Mouse (Mus musculus): Measurements from ENCODE around the gene Dohh. TPM values are rescaled to one million over a fixed set of nuclear protein-coding genes. Genes with fewer than 3 reads are reported as not detected.
A peak's percentile ranks its signal among the peaks of the same experiment; 100 is the strongest.

The Dohh gene
- polyA plus RNA-seq, 1 experiment from 2014 or later: 79.8 TPM

DNA sequence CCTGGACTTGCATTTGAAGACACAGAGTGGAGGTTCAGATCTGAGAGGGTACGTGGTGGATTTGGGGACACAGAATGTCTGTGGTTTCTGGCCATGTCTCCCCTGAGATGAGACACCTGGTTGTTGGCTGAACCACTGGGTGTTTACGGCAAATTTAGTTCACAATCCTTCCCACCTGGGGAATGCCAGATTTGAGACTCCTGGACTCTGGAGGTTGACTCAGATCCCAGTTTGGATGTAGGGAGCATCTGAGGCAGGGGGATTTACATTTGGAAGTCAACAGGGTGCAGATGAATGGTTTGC is 6.9 kb upstream of the Dohh start:
- no peak for ATAC-seq (ENCODE audit: insufficient number of reproducible peaks, low FRiP score, low TSS enrichment, low read depth)
- H3K4me3 ChIP-seq: peak overlapping the region; percentile 82
- peak overlapping the region; percentile 83 for H3K9ac ChIP-seq
- H3K4me1 ChIP-seq: peaks cover 26% of the 10 kb centered on the region
- peaks cover 31% of the 10 kb centered on the region for H3K36me3 ChIP-seq
- no peaks in the 10 kb centered on the region for H3K9me3 ChIP-seq
- no peaks in the 10 kb centered on the region for H3K27me3 ChIP-seq
- peak overlapping the region; percentile 60 for H3K4me2 ChIP-seq
- 51% methylated on average over 2 of the region's 2 CpGs for WGBS
- peak overlapping the region; percentile 54; the same call in 1 of the 2 replicates for H3K27ac ChIP-seq

DNA sequence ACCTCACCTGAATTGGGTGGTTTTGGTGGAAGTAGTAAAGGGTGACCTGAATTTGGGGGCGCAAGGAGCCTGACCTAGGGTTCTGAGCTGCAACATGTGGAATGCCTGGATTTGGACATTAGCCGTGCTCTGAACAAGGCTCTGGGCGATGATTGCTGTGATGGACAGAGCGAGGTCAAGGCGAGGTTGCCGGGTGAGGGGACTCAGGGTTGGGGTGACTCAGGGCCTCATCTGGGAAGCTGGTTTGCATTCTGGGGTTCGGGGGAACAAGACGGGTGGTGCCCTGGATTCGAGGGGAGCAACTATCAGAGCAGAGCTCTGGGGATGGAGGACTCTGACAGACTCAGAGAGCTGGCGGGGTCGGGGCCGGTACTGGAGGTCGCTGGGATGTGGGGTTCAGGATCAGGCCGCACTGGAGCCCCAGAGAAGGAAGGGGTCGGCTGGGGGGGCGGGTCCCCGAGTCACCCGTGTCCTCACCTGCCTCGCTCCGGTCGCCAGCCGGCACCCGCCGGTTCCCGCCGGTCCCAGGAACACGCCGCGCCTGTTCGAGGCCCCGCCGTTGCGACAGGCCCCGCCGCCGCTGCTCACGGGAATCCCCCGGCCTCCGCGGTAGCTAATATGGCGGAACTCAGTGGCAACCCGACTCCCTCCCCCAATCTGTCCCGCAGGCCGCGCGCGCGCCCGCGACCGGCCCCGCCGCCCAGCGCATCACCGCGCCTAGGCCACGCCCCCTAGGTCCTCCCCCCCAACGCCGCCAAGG is 6.3 kb upstream of the Dohh start, which contains the start of gene Fzr1:
Fzr1 (minus strand) TSS at position 724 of the 760 bp plus-strand sequence.
- no peaks in the 10 kb centered on the region for H3K9me3 ChIP-seq
- no peaks in the 10 kb centered on the region for H3K27me3 ChIP-seq
- H3K36me3 ChIP-seq: peaks cover 25% of the 10 kb centered on the region
- peaks cover 24% of the 10 kb centered on the region for H3K4me1 ChIP-seq
- under 1% methylated on average over 50 of the region's 59 CpGs for WGBS
- H3K27ac ChIP-seq: peak within 1 kb of the TSS; percentile 83
- H3K4me2 ChIP-seq: peak within 1 kb of the TSS; percentile 60
- ATAC-seq (ENCODE audit: insufficient number of reproducible peaks, low FRiP score, low TSS enrichment, low read depth): peak; percentile 16
- H3K9ac ChIP-seq: peak within 1 kb of the TSS; percentile 83
- peak within 1 kb of the TSS; percentile 82 for H3K4me3 ChIP-seq

DNA sequence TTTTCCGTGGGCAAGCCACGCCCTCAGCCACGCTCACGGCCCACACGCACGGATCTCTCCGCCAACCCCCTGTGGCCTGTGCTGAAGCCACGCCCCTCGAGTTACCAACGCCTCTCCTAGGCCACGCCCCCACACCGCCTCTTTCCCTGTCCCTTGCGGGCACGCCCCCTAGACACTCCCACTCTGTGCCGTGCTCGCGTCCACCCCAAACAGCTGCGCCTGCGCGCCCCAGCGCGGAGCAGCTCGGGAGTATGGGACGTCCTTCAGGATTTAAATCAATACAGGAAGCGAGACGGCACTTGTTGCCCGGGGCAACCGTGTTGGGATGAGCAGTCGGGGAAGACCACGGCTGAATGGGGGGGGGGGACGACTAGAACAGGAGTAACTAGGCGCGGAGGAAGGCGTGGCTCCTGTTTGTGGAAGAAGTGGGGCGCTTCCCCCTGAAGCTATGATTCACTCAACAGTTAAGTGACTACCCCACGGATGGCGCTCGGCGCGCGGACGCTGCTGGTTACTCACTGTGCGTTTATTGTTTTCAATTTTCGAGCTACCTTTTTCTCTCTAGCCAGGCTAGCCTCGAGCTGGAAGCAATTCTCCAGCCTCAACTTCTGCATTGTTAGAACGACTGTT is 5.6 kb upstream of the Dohh start:
- Histone ChIP-seq H3K27me3 (no peaks in the 10 kb centered on the region), H3K27ac (peak overlapping the region; percentile 83), H3K4me1 (peaks cover 19% of the 10 kb centered on the region), H3K4me3 (peak overlapping the region; percentile 82), H3K36me3 (peaks cover 18% of the 10 kb centered on the region), H3K4me2 (peak overlapping the region; percentile 60), H3K9me3 (no peaks in the 10 kb centered on the region), H3K9ac (peak overlapping the region; percentile 83)
- under 1% methylated on average over 46 of the region's 46 CpGs for WGBS
- ATAC-seq (ENCODE audit: insufficient number of reproducible peaks, low FRiP score, low TSS enrichment, low read depth): peak; percentile 98

DNA sequence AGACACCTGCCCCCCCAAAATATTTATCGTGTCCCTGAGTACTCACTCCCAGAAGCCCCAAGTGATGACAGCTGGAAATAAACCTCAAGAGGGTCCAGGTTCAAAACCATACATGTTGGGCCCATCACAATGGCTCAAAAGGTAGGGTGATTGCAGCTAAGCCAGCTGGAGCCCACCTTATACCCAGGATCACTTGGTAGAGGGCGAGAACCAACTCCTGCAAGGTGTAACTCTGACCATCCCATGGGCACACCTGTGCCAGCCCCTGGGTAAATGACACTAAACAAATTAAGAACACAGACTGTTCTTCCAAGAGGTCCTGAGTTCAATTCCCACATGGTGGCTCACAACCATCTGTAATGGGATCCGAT is 5.1 kb upstream of the Dohh start:
- H3K27me3 ChIP-seq: no peaks in the 10 kb centered on the region
- no peaks in the 10 kb centered on the region for H3K9me3 ChIP-seq
- H3K9ac ChIP-seq: peak overlapping the region; percentile 26; the same call in 1 of the 2 replicates
- 54% methylated on average over 3 of the region's 3 CpGs for WGBS
- H3K4me1 ChIP-seq: peaks cover 19% of the 10 kb centered on the region
- H3K27ac ChIP-seq: peak overlapping the region; percentile 83
- peak overlapping the region; percentile 60 for H3K4me2 ChIP-seq
- H3K4me3 ChIP-seq: peak overlapping the region; percentile 82
- no peak for ATAC-seq (ENCODE audit: insufficient number of reproducible peaks, low FRiP score, low TSS enrichment, low read depth)
- peaks cover 13% of the 10 kb centered on the region for H3K36me3 ChIP-seq

DNA sequence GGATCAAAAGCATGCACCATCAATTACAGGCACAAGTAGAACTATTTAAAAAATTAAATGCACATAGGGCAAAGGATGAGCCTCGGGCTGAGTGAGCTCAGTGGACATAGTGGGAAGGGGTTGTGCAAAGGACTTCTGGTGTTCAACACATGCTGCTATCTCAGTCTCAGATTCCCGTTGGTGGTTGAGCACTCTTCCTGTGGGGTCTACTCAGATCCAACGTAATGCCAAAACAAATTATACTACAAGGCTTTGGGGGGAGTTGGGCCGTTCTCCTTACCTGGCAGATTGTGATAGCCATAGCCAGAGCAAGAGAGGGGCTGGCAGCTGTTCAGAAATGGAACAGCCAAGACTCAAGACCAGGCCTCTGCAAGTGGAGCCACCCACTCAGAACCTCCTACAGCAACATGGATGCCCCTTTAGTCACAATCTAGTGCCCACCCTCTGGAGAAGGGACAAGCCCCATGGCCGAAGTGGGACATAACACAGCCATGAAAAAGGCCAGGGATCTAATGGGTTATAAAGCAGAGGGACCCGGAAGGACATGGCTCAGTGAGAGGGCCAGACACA is 4.3 kb upstream of the Dohh start:
- Histone ChIP-seq H3K4me1 (peaks cover 21% of the 10 kb centered on the region), H3K36me3 (peaks cover 10% of the 10 kb centered on the region; the same call in 1 of the 2 replicates), H3K4me3 (no peak overlapping the region), H3K27ac (no peak overlapping the region), H3K9ac (no peak overlapping the region), H3K9me3 (no peaks in the 10 kb centered on the region), H3K27me3 (no peaks in the 10 kb centered on the region), H3K4me2 (no peak overlapping the region)
- ATAC-seq (ENCODE audit: insufficient number of reproducible peaks, low FRiP score, low TSS enrichment, low read depth): no peak
- WGBS: 84% methylated on average over 6 of the region's 6 CpGs

DNA sequence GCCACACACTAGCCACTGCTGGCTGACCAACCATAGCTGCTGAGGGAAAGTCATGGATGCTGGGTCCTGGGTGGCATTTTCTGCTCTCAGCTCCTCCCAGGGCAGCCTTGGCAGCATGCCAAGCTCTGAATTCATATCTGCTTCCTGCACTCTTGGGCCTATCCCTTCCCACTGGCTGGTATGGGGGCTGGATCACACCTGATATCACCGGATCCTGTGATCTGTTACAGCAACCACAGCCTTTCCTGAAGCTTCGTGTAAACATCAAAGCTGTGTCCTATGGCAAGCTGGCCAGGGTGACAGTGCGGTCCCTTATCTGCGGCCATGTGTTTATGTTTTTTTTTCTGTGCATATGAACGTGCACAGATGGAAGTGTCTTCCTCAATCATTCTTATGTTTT is 2.2 kb upstream of the Dohh start:
- no peaks in the 10 kb centered on the region for H3K27me3 ChIP-seq
- peaks cover 14% of the 10 kb centered on the region for H3K36me3 ChIP-seq
- no peak overlapping the region for H3K4me2 ChIP-seq
- no peak for ATAC-seq (ENCODE audit: insufficient number of reproducible peaks, low FRiP score, low TSS enrichment, low read depth)
- H3K4me1 ChIP-seq: peaks cover 28% of the 10 kb centered on the region
- H3K27ac ChIP-seq: no peak overlapping the region
- WGBS: 78% methylated on average over 5 of the region's 5 CpGs
- no peak overlapping the region for H3K4me3 ChIP-seq
- no peaks in the 10 kb centered on the region for H3K9me3 ChIP-seq
- no peak overlapping the region for H3K9ac ChIP-seq

DNA sequence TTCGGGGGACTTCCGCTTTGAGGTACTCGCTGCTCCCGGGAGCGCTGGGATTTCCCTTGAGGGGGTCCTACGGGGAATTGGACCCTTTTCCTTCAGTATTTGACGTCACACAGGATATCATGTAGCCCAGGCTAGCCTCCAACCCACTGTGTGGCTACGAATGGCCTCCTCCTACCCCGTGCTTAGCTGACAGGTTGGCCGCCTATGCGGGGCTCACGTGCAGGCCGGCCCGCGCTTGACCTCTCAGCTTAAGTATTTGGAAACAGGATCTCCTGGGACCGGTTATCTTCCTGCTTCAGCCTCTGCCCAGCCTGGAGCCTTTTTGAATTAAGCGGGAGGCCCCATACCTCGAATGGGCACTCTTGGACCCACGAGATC is 366 bp downstream of the Dohh start:
- WGBS: under 1% methylated on average over 19 of the region's 19 CpGs
- H3K4me1 ChIP-seq: peaks cover 21% of the 10 kb centered on the region
- H3K36me3 ChIP-seq: peaks cover 37% of the 10 kb centered on the region
- ATAC-seq (ENCODE audit: insufficient number of reproducible peaks, low FRiP score, low TSS enrichment, low read depth): no peak
- H3K4me2 ChIP-seq: peak overlapping the region; percentile 63
- H3K27ac ChIP-seq: peak overlapping the region; percentile 87
- H3K4me3 ChIP-seq: peak overlapping the region; percentile 76
- no peaks in the 10 kb centered on the region for H3K9me3 ChIP-seq
- H3K9ac ChIP-seq: peak overlapping the region; percentile 77
- H3K27me3 ChIP-seq: no peaks in the 10 kb centered on the region

DNA sequence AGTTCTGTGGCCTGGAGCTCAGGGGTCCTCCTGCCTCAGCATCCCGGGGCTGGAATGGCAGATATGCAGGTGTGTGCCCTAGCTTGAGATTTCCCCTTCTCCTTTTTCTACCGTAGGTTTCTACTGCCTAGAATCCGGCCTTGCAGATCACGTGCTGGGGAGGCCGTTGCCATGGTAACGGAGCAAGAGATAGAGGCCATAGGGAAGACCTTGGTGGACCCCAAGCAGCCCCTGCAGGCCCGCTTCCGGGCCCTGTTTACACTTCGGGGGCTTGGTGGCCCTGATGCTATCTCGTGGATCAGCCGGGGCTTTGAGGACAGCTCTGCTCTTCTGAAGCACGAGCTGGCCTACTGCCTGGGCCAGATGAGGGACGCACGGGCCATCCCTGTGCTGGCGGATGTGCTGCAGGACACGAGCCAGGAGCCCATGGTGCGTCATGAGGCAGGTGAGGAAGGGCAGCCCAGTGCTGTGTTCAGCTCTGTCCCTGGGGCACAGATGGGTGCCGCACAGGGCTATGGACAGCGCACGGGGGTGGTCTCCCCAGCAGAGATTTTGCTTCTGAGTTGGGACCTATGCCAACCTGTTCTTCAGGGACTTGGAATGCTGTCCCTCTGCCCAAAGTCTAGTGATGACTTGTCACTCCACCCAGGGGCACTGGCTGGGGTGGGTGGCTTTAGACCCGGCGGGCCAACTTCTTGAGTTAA is 1.5 kb downstream of the Dohh start:
- H3K9ac ChIP-seq: no peak overlapping the region
- 86% methylated on average over 22 of the region's 22 CpGs for WGBS
- H3K27ac ChIP-seq: no peak overlapping the region
- H3K36me3 ChIP-seq: peaks cover 37% of the 10 kb centered on the region
- peak overlapping the region; percentile 76 for H3K4me3 ChIP-seq
- H3K27me3 ChIP-seq: no peaks in the 10 kb centered on the region
- ATAC-seq (ENCODE audit: insufficient number of reproducible peaks, low FRiP score, low TSS enrichment, low read depth): no peak
- H3K9me3 ChIP-seq: no peaks in the 10 kb centered on the region
- peaks cover 25% of the 10 kb centered on the region for H3K4me1 ChIP-seq
- peak overlapping the region; percentile 63 for H3K4me2 ChIP-seq

DNA sequence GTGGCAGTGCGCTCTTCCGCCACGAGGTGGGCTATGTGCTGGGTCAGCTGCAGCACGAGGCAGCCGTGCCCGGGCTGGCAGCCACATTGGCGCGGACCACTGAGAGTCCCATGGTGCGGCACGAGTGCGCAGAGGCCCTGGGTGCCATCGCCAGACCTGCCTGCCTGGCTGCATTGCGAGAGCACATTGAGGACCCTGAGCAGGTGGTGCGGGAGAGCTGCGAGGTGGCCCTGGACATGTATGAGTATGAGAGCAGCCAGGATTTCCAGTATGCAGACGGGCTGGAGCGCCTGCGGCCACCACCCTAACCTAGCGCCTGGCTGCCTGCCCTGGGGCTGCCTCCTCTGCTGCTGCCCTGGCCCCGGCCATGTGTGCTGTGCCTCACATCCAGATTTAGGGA is 3.5 kb downstream of the Dohh start:
- Histone ChIP-seq H3K4me2 (no peak overlapping the region), H3K9ac (no peak overlapping the region), H3K4me3 (no peak overlapping the region), H3K9me3 (no peaks in the 10 kb centered on the region), H3K4me1 (peaks cover 27% of the 10 kb centered on the region), H3K27ac (no peak overlapping the region), H3K36me3 (peaks cover 44% of the 10 kb centered on the region), H3K27me3 (no peaks in the 10 kb centered on the region)
- 92% methylated on average over 20 of the region's 20 CpGs for WGBS
- ATAC-seq (ENCODE audit: insufficient number of reproducible peaks, low FRiP score, low TSS enrichment, low read depth): no peak

DNA sequence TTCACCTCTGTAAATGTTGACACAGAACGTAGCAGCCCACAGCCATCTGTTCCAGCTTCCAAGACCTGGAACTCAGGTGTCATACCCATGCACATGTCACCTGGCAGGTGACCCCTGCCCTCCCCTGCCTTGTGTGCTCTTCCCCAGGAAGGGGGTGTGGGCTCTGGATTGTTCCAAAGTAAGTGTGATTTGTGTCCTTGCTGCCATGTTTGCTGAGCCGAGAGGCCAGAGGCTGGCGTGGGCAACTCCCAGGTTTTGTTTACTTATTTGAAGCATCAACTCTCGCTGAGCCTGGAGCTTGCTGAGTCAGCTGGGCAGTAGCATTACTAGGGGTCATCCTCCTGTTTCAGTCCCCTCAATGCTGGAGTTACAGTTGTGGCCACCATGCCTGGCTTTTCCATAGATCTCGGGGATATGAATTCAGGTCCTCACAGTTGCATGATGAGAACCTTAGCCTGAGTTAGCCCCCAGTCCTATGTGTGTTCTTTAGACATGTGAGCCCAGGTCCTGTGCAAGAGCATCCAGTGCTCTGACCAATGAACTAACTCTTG is 4.4 kb downstream of the Dohh start, which contains the start of gene Gm48552:
Gm48552 (plus strand) TSS at position 501 of the 551 bp plus-strand sequence.
- WGBS: 87% methylated on average over 5 of the region's 5 CpGs

DNA sequence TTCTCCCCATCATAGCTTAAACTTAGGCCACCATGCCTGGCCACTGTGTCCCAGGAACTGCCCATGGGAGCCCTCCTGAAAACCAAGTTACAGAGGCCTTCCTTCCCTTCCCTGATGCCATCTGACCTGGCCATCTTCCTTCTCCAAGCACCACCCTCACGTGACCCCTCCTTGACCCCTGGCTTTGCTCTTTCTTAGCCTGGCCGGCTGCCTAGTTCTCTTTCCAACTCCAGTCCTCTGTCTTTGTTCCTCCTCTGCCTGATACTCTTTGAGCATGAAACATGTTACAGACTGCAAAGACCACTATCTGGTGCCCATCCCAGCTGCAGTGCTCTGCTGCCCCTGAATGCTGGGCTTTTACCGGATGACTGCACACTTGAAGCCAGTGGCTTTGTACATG is 5.1 kb downstream of the Dohh start:
- H3K9me3 ChIP-seq: no peaks in the 10 kb centered on the region
- H3K36me3 ChIP-seq: peaks cover 44% of the 10 kb centered on the region
- ATAC-seq (ENCODE audit: insufficient number of reproducible peaks, low FRiP score, low TSS enrichment, low read depth): no peak
- no peaks in the 10 kb centered on the region for H3K27me3 ChIP-seq
- no peak overlapping the region for H3K9ac ChIP-seq
- 59% methylated on average over 3 of the region's 3 CpGs for WGBS
- no peak overlapping the region for H3K27ac ChIP-seq
- no peak overlapping the region for H3K4me2 ChIP-seq
- H3K4me3 ChIP-seq: no peak overlapping the region
- H3K4me1 ChIP-seq: peaks cover 42% of the 10 kb centered on the region

More for the DNA sequence above, 4.4 kb downstream of the Dohh start, which contains the start of gene Gm48552:
- Histone ChIP-seq H3K4me3 (no peak within 1 kb of the TSS), H3K36me3 (peaks cover 44% of the 10 kb centered on the region), H3K9me3 (no peaks in the 10 kb centered on the region), H3K27ac (no peak within 1 kb of the TSS), H3K4me2 (no peak within 1 kb of the TSS), H3K9ac (no peak within 1 kb of the TSS), H3K27me3 (no peaks in the 10 kb centered on the region), H3K4me1 (peaks cover 36% of the 10 kb centered on the region)
- ATAC-seq (ENCODE audit: insufficient number of reproducible peaks, low FRiP score, low TSS enrichment, low read depth): no peak

Data from limb, embryonic 15.5 days (tissue).